Mouse (Mus musculus) embryonic facial prominence, embryonic 15.5 days (tissue): Measurements from ENCODE around the gene Zfp280c. TPM values are rescaled to one million over a fixed set of nuclear protein-coding genes. Genes with fewer than 3 reads are reported as not detected.

ENCODE experiments used
- ATAC-seq: fragments of 200-750 bp; cut with Nextera tagmentation; 2 replicates; pipeline ENCODE4 v1.8.0; 2017; ENCODE audit warnings: low read depth, moderate TSS enrichment; ENCODE audit not compliant: insufficient number of reproducible peaks, low FRiP score, low TSS enrichment
- H3K27ac ChIP-seq: fragments of 300-500 bp; sonication (generic); replicated peaks from 2 replicates; pipeline ENCODE4 v1.5.1; 2015; ENCODE audit warnings: mild to moderate bottlenecking, inconsistent platforms
- H3K27me3 ChIP-seq: fragments of 300-500 bp; sonication (generic); 2 replicates; pipeline ENCODE4 v1.6.1; 2015; ENCODE audit warnings: inconsistent platforms
- H3K36me3 ChIP-seq: fragments of 300-500 bp; sonication (generic); 2 replicates; pipeline ENCODE4 v1.6.1; 2015; ENCODE audit warnings: mild to moderate bottlenecking, inconsistent platforms
- H3K4me1 ChIP-seq: fragments of 300-500 bp; sonication (generic); 2 replicates; pipeline ENCODE4 v1.6.1; 2015; ENCODE audit warnings: inconsistent platforms
- H3K4me2 ChIP-seq: fragments of 300-500 bp; sonication (generic); replicated peaks from 2 replicates; pipeline ENCODE4 v1.6.1; 2015; ENCODE audit warnings: mild to moderate bottlenecking, inconsistent platforms
- H3K4me3 ChIP-seq: fragments of 300-500 bp; sonication (generic); replicated peaks from 2 replicates; pipeline ENCODE4 v1.5.1; 2015; ENCODE audit warnings: mild to moderate bottlenecking, inconsistent platforms
- H3K9ac ChIP-seq: fragments of 300-500 bp; sonication (generic); 2 replicates; pipeline ENCODE4 v1.6.1; 2015; ENCODE audit warnings: inconsistent platforms
- H3K9me3 ChIP-seq: fragments of 300-500 bp; sonication (generic); replicated peaks from 2 replicates; pipeline ENCODE4 v1.6.1; 2016; ENCODE audit warnings: inconsistent platforms
- WGBS: fragments of 180-500 bp; shearing (Covaris S2); methylation state at CpG from one replicate; pipeline ENCODE4 v1.1.7; 2015; 5-methylcytosine and 5-hydroxymethylcytosine counted together
- polyA plus RNA-seq: library from polyadenylated mRNA; unstranded; fragments of >200 nt; fragmentation: Nextera tagmentation; extraction: Ambion mirVana; gene quantifications from 2 replicates; pipeline ENCODE4 v1.2.1, GENCODE M21; 2015

The Zfp280c gene
- polyA plus RNA-seq, 1 experiment from 2014 or later = 10.2 TPM

DNA sequence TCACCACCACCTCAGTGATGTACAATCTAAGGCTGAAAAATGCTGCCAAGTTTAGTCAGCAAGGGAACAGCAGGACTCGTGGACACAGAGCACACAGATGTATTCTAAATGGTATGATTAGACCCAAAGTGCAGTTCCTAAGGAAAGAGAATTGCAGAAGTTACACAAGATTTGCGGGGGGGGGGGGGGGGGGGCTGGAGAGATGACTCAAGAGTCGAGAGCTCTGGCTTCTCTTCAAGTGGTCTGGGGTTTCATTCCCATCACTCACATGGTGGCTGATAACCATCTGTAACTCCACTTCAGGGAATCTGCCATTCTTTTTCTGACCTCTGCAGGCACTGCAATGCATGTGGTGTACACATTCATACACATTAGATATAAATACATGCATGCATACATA lies 67.9 kb downstream of the Zfp280c start:
- H3K27ac ChIP-seq = no peak overlapping the region
- no peak overlapping the region for H3K4me3 ChIP-seq
- H3K4me2 ChIP-seq = no peak overlapping the region
- no peak for ATAC-seq
- H3K9me3 ChIP-seq = no peaks in the 10 kb centered on the region
- WGBS = 56% methylated on average over 1 of the region's 3 CpGs
- H3K27me3 ChIP-seq = no peaks in the 10 kb centered on the region
- no peaks in the 10 kb centered on the region for H3K36me3 ChIP-seq
- H3K9ac ChIP-seq = no peak overlapping the region
- no peaks in the 10 kb centered on the region for H3K4me1 ChIP-seq

DNA sequence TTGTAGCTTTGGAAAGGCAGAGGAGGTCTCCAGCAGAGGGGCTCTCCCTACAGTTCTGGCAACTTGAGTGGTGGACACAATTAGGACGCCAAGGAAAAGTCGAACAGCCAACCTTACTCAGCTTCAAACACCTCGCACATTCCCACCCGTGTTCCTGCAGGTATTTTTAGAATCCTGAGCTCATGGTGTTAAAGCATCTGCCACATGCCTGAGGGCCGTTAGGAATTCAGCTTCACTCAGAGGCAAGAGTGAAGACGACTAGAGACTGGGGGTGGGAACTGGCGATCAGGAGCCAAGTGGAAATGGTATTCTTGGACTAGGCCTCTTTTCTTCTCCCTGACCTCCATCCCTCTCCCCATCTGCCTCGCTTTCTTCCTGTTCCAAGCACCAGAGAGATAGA lies 68.4 kb downstream of the Zfp280c start:
- H3K4me3 ChIP-seq = no peak overlapping the region
- H3K36me3 ChIP-seq = no peaks in the 10 kb centered on the region
- 32% methylated on average over 8 of the region's 8 CpGs for WGBS
- H3K9me3 ChIP-seq = no peaks in the 10 kb centered on the region
- ATAC-seq = no peak
- no peaks in the 10 kb centered on the region for H3K27me3 ChIP-seq
- no peak overlapping the region for H3K4me2 ChIP-seq
- H3K27ac ChIP-seq = no peak overlapping the region
- H3K4me1 ChIP-seq = no peaks in the 10 kb centered on the region
- no peak overlapping the region for H3K9ac ChIP-seq

DNA sequence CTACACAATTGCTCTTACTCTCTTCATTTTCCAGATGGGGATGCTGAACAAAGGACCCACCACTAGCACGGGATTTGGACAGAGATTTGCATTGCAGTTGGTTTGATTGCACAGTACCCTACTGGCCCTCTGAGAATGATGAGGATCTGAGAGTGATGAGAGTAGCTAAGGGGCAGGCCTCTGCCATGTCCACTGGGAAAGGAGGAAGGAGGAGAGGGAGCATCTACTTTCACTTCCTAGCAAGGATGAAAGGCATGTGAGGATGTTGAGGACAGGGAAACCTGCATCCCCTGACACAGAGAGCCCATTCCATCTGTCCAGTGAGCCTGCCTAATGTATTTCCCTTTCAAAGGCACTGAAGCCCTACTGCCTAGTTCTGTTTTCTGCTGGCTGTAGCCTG lies 69.0 kb downstream of the Zfp280c start:
- H3K36me3 ChIP-seq = no peaks in the 10 kb centered on the region
- H3K9ac ChIP-seq = no peak overlapping the region
- no peaks in the 10 kb centered on the region for H3K4me1 ChIP-seq
- WGBS = 73% methylated on average over 1 of the region's 1 CpGs
- no peaks in the 10 kb centered on the region for H3K9me3 ChIP-seq
- H3K4me2 ChIP-seq = no peak overlapping the region
- no peak overlapping the region for H3K4me3 ChIP-seq
- ATAC-seq = no peak
- 0 out of 2 replicates have a peak, but pooled peaks cover 2% of the 10 kb centered on the region for H3K27me3 ChIP-seq
- no peak overlapping the region for H3K27ac ChIP-seq

DNA sequence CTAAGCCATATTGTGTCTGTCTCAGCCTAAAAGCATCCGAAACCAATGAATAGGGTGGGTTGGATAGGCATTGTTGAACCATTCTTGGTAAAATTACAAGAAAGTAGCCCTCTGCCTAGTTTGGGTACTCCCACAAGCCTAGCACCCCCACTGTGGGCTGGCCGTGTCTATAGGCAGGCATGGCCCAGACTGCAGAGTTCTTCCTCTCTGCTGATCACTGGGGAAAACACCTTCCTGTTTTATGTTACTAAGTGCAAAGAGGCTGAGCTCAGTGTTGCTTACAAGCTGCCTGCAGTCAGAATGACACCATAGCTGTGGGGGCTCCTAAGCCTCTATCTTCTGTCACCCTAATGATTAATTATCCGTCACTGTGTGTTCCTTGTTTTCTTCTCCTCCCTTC lies 70.8 kb downstream of the Zfp280c start:
- Histone ChIP-seq H3K27ac (no peak overlapping the region), H3K27me3 (0 out of 2 replicates have a peak, but pooled peaks cover 4% of the 10 kb centered on the region), H3K4me2 (no peak overlapping the region), H3K9ac (no peak overlapping the region), H3K4me1 (no peaks in the 10 kb centered on the region; the same call in 1 of the 2 replicates), H3K9me3 (no peaks in the 10 kb centered on the region), H3K36me3 (no peaks in the 10 kb centered on the region), H3K4me3 (no peak overlapping the region)
- no peak for ATAC-seq
- 69% methylated on average over 3 of the region's 3 CpGs for WGBS

DNA sequence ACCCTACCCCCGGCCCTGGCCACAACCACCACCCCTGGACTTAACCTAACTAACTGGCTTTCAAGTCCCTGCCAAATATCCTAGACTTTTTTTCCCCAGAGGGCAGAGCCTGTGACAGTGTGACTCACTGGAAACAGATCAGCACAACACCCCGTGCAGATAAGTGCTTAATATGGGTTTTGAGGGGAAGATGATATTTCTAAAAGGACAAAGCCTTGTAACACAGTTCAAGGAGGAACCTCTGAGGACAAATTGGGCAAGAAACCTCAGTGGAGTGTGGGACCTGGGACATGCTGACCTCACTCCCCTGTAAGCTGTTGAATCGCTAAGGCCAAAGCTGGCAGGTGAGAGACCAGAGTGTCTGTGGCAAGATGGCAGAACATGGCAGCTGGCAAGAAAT lies 72.7 kb downstream of the Zfp280c start:
- Histone ChIP-seq H3K27ac (no peak overlapping the region), H3K27me3 (0 out of 2 replicates have a peak, but pooled peaks cover 4% of the 10 kb centered on the region), H3K9ac (no peak overlapping the region), H3K4me1 (no peaks in the 10 kb centered on the region; the same call in 1 of the 2 replicates), H3K36me3 (no peaks in the 10 kb centered on the region), H3K4me3 (no peak overlapping the region), H3K9me3 (no peaks in the 10 kb centered on the region), H3K4me2 (no peak overlapping the region)
- ATAC-seq = no peak
- WGBS = 75% methylated on average over 3 of the region's 3 CpGs

DNA sequence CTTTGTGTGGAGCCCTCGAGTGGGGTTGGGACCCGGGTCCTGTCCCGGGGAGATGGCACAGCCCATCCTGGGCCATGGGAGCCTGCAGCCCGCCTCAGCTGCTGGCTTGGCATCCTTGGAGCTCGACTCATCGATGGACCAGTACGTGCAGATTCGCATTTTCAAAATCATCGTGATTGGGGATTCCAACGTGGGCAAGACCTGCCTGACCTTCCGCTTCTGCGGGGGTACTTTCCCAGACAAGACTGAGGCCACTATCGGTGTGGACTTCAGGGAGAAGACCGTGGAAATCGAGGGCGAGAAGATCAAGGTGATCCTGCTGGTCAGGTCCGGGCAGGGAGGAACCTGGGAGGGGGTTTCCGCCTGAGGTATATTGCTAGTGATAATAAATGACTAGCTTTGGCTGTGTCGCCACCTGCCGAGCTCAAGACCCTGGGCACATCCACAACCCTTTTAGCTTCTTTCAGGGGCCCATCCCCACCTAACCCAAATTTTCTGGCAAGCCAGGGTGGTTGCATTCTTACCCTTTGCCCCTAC lies 74.7 kb downstream of the Zfp280c start:
- peak; percentile 47; the same call in 1 of the 2 replicates for ATAC-seq
- Histone ChIP-seq H3K9me3 (no peaks in the 10 kb centered on the region), H3K4me3 (peak overlapping the region; percentile 48), H3K27ac (no peak overlapping the region), H3K27me3 (0 out of 2 replicates have a peak, but pooled peaks cover 4% of the 10 kb centered on the region), H3K4me2 (peak overlapping the region; percentile 80), H3K9ac (no peak overlapping the region), H3K36me3 (no peaks in the 10 kb centered on the region), H3K4me1 (no peaks in the 10 kb centered on the region; the same call in 1 of the 2 replicates)
- 25% methylated on average over 20 of the region's 20 CpGs for WGBS

DNA sequence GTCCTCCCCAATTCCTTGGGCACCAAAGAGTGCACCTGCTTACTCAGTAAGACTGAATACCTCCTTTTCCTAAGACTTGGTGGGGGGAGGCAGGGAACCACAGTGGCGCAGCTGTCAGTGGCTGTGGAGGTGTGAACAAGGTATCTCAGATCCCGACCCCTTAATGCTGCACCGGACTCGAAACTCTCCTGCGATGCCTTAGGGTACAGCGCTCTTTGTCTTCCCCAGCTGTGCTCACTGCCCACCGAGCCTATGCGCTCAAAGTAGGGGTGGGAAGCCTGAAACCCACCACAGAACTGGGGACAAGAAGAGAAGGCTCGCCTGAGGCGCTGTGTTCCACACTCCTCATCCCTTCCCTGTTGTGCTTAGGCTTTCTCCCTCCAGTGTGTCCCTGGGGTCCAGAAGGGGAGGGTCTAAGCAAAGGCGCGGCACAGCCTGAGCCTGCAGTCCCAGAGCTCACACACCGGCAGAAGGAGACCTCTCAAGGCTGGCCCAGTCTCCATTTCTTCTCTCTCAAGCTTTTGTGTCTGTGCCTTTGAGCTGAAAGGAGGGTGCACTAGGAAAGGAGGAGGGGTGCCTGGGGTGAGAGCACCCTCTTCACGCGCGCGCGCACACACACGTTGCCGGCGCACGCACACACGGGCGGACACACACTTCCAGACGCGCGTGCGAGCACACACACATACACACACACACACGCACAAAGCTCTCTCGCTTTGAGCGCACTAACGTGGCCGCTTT lies 75.3 kb downstream of the Zfp280c start, which contains the start of gene Rab33a:
Rab33a (plus strand) TSS at position 478 of the 741 bp plus-strand sequence.
- no peaks in the 10 kb centered on the region; the same call in 1 of the 2 replicates for H3K4me1 ChIP-seq

DNA sequence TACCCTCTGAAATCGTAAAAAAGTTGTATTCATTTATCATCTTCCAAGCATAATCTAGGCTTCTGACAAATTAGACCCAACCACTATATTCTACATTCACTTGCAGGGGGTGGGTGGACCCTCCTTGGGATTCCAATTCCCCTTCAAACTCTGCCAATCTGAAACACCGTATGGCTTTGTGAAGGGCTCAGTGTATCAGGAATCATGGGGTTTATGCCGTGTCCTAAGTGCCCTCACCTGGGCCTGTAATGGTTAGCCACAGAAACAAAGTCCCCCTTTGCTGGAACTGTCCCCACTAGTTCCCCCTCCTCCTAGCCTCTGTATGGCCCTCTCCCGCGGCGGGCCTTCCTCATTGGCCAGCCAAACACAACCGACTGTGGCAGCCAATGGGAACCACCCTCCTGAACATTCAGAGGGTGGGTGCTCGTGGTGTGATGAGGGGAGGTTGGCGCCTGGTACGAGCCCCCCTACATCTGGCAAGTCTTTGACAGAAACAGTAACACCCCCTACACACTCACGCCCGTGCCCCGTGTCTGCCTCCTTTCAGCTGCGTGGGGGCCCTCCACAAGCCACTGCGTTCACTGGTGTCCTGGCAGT lies 76.0 kb downstream of the Zfp280c start:
- H3K9ac ChIP-seq = no peak overlapping the region

More for the DNA sequence above, 75.3 kb downstream of the Zfp280c start, which contains the start of gene Rab33a:
- 22% methylated on average over 32 of the region's 33 CpGs for WGBS
- no peaks in the 10 kb centered on the region for H3K36me3 ChIP-seq
- H3K9ac ChIP-seq = no peak within 1 kb of the TSS
- H3K4me3 ChIP-seq = peak within 1 kb of the TSS; percentile 48
- ATAC-seq = peak; percentile 76; the same call in 1 of the 2 replicates
- H3K27ac ChIP-seq = no peak within 1 kb of the TSS
- 0 out of 2 replicates have a peak, but pooled peaks cover 4% of the 10 kb centered on the region for H3K27me3 ChIP-seq
- H3K4me2 ChIP-seq = peak within 1 kb of the TSS; percentile 80
- H3K9me3 ChIP-seq = no peaks in the 10 kb centered on the region

DNA sequence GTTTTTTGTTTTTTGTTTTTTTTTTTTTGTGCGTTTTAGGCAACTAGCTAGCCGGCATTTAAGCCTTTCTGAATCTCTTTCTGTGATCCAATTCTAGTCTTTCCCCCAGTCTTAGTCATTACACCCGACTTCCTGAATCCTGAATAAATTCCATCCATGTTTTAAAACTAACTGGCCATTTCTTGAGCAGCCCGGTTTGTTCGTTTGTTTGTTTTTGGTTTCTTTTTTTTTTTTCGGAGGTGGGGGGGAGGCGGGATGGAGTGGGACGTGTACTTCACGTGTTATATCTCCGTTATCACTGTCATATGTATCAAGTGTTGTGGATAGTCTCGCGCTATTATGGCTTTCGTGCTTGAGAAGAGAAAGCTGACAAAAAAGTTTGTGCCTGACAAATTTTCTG lies 80.5 kb downstream of the Zfp280c start:
- Histone ChIP-seq H3K27me3 (no peaks in the 10 kb centered on the region), H3K4me2 (peak overlapping the region; percentile 53), H3K9me3 (no peaks in the 10 kb centered on the region), H3K4me1 (0 out of 2 replicates have a peak, but pooled peaks cover 5% of the 10 kb centered on the region), H3K27ac (no peak overlapping the region), H3K9ac (no peak overlapping the region), H3K4me3 (peak overlapping the region; percentile 57), H3K36me3 (no peaks in the 10 kb centered on the region)
- no peak for ATAC-seq
- WGBS = 17% methylated on average over 13 of the region's 13 CpGs

More for the DNA sequence above, 76.0 kb downstream of the Zfp280c start:
- H3K9me3 ChIP-seq = no peaks in the 10 kb centered on the region
- no peak overlapping the region for H3K27ac ChIP-seq
- peak overlapping the region; percentile 48 for H3K4me3 ChIP-seq
- no peaks in the 10 kb centered on the region; the same call in 1 of the 2 replicates for H3K4me1 ChIP-seq
- WGBS = 27% methylated on average over 15 of the region's 15 CpGs
- H3K4me2 ChIP-seq = peak overlapping the region; percentile 80
- H3K36me3 ChIP-seq = no peaks in the 10 kb centered on the region
- peak; percentile 45; the same call in 1 of the 2 replicates for ATAC-seq
- 0 out of 2 replicates have a peak, but pooled peaks cover 4% of the 10 kb centered on the region for H3K27me3 ChIP-seq

DNA sequence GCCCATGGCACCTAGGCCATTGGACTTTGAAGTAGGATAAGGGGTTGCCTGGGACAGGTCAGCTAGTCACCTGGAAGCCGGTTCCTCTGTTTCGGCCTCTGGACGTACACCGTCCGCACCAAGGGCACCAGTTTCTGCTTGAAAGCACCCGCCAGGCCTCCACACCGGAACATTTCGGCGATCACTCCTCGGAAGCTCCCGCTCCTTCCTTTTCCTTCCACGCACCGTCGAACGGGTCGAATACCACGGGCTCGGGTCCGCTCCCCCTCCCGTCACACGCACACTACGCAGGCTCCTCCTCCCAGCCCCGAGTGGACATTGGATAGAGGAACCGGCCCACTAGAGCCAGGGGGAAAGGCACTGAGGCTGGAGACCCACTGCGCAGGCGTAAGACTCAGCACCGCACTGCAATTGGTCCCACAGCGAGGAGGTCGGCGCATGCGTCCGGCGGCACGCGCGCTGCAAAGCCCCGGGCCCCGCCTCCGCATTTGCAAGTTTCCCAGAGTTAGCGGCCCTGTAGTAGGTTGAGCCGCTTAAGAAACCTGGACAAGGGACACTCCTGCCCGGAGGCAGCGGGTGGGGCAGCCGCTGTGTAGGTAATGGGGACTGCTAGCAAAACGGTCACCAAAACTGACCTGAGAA lies 81.0 kb downstream of the Zfp280c start, which contains the start of gene Aifm1:
Aifm1 (minus strand) TSS at position 398 of the 642 bp plus-strand sequence.
- Histone ChIP-seq H3K9me3 (no peaks in the 10 kb centered on the region), H3K9ac (peak within 1 kb of the TSS; percentile 42), H3K27ac (no peak within 1 kb of the TSS; the same call in 1 of the 2 replicates), H3K27me3 (no peaks in the 10 kb centered on the region), H3K36me3 (no peaks in the 10 kb centered on the region), H3K4me2 (peak within 1 kb of the TSS; percentile 53), H3K4me1 (0 out of 2 replicates have a peak, but pooled peaks cover 5% of the 10 kb centered on the region), H3K4me3 (peak within 1 kb of the TSS; percentile 57)
- peak; percentile 99 for ATAC-seq
- 12% methylated on average over 45 of the region's 45 CpGs for WGBS
